Mouse (Mus musculus) kidney, postnatal 0 days (tissue): ENCODE results near the gene Ptprz1. TPM values are rescaled to one million over a fixed set of nuclear protein-coding genes. Genes with fewer than 3 reads are reported as not detected.

Source experiments
- ATAC-seq: fragments of 200-750 bp; cut with Nextera tagmentation; replicated peaks from 2 replicates; pipeline ENCODE4 v1.8.0; 2017; ENCODE audit warnings: low read depth, moderate number of reproducible peaks, moderate TSS enrichment, moderate library complexity; ENCODE audit not compliant: low FRiP score
- DNase-seq: peaks from one replicate; pipeline ENCODE4 v3.0.0-alpha.2; 2016; ENCODE audit warnings: low spot score
- H3K27ac ChIP-seq: fragments of 300-500 bp; sonication (generic); 2 replicates; pipeline ENCODE4 v1.5.1; 2014; ENCODE audit warnings: mild to moderate bottlenecking
- H3K27me3 ChIP-seq: fragments of 300-500 bp; sonication (generic); 2 replicates; pipeline ENCODE4 v1.6.1; 2014; ENCODE audit warnings: low read length, mixed read lengths; ENCODE audit not compliant: insufficient read depth
- H3K36me3 ChIP-seq: fragments of 300-500 bp; sonication (generic); 2 replicates; pipeline ENCODE4 v1.6.1; 2014; ENCODE audit warnings: low read length, mixed read lengths; ENCODE audit not compliant: insufficient read depth
- H3K4me1 ChIP-seq: fragments of 300-500 bp; sonication (generic); replicated peaks from 2 replicates; pipeline ENCODE4 v1.6.1; 2014; ENCODE audit warnings: antibody characterized with exemption, low read length, mixed read lengths; ENCODE audit not compliant: insufficient read depth
- H3K4me2 ChIP-seq: fragments of 300-500 bp; sonication (generic); 2 replicates; pipeline ENCODE4 v1.6.1; 2014; ENCODE audit warnings: mild to moderate bottlenecking, low read length, moderate library complexity, mixed read lengths
- H3K4me3 ChIP-seq: fragments of 300-500 bp; sonication (generic); replicated peaks from 2 replicates; pipeline ENCODE4 v1.5.1; 2014; ENCODE audit warnings: low read depth, low read length
- H3K9ac ChIP-seq: fragments of 300-500 bp; sonication (generic); 2 replicates; pipeline ENCODE4 v1.6.1; 2014; ENCODE audit warnings: low read depth, low read length
- H3K9me3 ChIP-seq: fragments of 300-500 bp; sonication (generic); replicated peaks from 2 replicates; pipeline ENCODE4 v1.6.1; 2016; ENCODE audit warnings: low read length, inconsistent platforms, mixed read lengths
- CTCF ChIP-seq: IDR thresholded peaks from 2 replicates; pipeline ENCODE4 v1.5.1; 2016; ENCODE audit warnings: antibody characterized with exemption, low read depth, mild to moderate bottlenecking, moderate library complexity
- WGBS: fragments of 180-500 bp; shearing (Covaris S2); extraction: QIAGEN DNeasy Blood & Tissue Kit; methylation state at CpG from one replicate; pipeline ENCODE4 v1.1.7; 2014; 5-methylcytosine and 5-hydroxymethylcytosine counted together
- polyA plus RNA-seq: library from polyadenylated mRNA; unstranded; fragments of >200 nt; fragmentation: Nextera tagmentation; extraction: Ambion mirVana; gene quantifications from 2 replicates; pipeline ENCODE4 v1.2.1, GENCODE M21; 2015

The Ptprz1 gene
- 0.67 and 0.73 TPM in 2 replicates for polyA plus RNA-seq

DNA sequence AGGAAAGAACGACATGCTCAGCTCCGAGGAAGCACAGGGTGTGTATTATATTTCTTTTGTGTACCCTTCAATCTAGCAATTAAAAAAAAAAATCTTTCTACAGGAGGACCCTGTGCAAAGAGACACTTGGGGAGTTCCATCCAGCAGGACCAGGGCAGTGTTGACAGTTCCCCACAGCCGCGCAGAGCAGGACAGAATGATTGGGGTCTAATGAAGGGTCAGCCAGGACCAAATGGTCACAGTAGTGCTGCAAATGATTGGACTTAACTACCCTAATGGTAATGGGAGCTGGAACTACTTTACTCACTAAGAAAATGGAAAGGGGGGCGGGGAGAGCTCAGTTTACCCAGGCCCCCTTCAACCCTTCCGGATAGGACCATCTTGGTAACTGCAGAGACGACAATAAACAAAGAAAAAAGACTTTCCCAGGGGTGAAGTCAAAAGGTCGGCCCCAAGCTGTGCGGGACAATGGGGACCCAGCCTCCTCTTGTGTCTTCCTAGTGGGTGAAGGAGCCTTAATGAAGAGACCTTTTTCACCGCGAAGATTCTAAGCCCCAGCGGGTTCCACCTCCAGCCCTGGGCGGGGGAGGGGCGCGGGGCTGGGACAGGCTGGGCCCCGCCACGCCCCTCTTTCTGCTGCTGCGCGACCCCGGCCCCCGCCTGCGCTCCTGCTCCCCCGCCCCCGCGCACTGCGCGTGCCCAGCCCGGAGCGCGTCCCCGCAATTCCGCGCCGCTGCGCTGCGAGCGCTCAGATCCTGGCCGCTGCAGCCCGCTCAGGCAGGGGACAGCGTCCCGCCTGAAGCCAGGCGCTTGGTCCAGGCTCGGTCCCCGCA, at the start of gene Ptprz1:
TSS of gene Ptprz1 (plus strand) at position 722 of the 833 bp plus-strand sequence.
- Histone ChIP-seq H3K4me1 (no peaks in the 10 kb centered on the region), H3K4me2 (peak within 1 kb of the TSS; percentile 98), H3K9me3 (no peaks in the 10 kb centered on the region), H3K36me3 (no peaks in the 10 kb centered on the region), H3K4me3 (peak within 1 kb of the TSS; percentile 58), H3K27me3 (peaks cover 10% of the 10 kb centered on the region), H3K27ac (no peak within 1 kb of the TSS), H3K9ac (peak within 1 kb of the TSS; percentile 31)
- WGBS: under 1% methylated on average over 30 of the region's 44 CpGs
- TF ChIP-seq CTCF: no peak
- DNase-seq: peak; percentile 65
- peak; percentile 90 for ATAC-seq

DNA sequence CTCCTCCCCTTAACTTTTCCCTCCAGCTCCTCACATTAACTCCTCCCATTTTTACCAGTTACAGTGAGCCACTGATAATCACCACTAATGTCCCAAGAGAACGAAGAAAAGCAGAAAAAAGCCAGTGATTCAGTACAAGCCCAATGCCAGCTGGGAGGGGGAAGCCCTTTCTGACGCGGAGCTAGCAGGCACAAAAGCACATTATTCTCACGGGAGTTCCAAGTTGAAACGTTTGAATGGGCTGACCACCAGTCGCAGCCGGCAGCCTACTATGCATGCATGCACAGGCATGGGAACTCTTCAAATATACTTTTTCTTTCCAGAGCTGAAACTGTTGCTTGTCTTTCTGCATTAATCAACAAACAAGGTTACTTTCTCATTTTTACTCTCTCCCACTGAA, 41.7 kb upstream of the Ptprz1 start:
- 53% methylated on average over 7 of the region's 7 CpGs for WGBS
- ATAC-seq: no peak
- DNase-seq: no peak
- Histone ChIP-seq H3K36me3 (no peaks in the 10 kb centered on the region), H3K4me3 (no peak overlapping the region), H3K27ac (no peak overlapping the region), H3K9ac (no peak overlapping the region), H3K4me1 (no peaks in the 10 kb centered on the region), H3K27me3 (no peaks in the 10 kb centered on the region), H3K9me3 (no peaks in the 10 kb centered on the region), H3K4me2 (no peak overlapping the region)
- TF ChIP-seq CTCF: no peak

DNA sequence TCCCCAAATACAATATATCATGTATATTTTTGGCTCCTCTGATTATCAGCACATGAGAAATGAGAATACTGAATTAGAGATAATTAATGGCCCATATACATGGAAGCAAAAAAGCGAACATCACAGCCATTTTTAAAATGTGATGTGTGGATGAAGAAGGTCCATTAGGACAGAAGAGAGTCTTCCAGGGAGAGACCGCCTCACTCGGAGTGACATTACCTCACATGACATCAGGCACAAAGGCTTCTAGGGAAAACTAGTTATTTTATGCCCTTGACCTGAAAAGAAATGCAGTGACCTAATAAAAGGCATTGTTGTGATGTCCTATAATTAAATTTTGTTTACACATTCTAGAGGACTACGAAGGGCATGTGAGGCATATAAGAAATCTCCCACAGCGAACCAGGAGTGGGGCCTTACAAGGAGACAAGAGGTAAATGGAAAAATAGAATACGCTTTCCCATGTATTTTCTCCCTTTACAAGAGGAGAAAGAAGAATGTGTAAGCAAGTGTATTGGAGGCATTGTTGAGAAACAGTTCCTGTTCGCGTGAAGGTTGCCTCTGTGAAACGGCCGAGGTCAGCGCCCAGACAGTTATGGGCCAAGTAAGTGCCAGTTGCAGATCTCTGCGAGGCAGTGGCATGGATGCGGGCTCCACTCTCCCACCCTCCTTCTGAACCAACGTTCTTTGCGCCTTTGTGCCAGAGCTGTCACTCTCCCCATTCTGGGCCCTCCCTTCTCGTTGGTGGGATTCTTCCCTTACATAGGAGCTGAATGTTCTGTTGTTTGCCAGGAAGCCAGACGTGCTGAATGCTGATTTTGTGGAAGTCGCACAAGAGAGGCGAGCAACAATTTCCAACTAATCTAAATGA, 41.0 kb upstream of the Ptprz1 start:
- no peak overlapping the region for H3K27ac ChIP-seq
- TF ChIP-seq CTCF: no peak
- no peak overlapping the region for H3K9ac ChIP-seq
- H3K4me1 ChIP-seq: no peaks in the 10 kb centered on the region
- WGBS: 79% methylated on average over 19 of the region's 19 CpGs
- H3K4me3 ChIP-seq: no peak overlapping the region
- DNase-seq: no peak
- no peaks in the 10 kb centered on the region for H3K27me3 ChIP-seq
- no peaks in the 10 kb centered on the region for H3K36me3 ChIP-seq
- no peak overlapping the region for H3K4me2 ChIP-seq
- no peaks in the 10 kb centered on the region for H3K9me3 ChIP-seq
- no peak for ATAC-seq

DNA sequence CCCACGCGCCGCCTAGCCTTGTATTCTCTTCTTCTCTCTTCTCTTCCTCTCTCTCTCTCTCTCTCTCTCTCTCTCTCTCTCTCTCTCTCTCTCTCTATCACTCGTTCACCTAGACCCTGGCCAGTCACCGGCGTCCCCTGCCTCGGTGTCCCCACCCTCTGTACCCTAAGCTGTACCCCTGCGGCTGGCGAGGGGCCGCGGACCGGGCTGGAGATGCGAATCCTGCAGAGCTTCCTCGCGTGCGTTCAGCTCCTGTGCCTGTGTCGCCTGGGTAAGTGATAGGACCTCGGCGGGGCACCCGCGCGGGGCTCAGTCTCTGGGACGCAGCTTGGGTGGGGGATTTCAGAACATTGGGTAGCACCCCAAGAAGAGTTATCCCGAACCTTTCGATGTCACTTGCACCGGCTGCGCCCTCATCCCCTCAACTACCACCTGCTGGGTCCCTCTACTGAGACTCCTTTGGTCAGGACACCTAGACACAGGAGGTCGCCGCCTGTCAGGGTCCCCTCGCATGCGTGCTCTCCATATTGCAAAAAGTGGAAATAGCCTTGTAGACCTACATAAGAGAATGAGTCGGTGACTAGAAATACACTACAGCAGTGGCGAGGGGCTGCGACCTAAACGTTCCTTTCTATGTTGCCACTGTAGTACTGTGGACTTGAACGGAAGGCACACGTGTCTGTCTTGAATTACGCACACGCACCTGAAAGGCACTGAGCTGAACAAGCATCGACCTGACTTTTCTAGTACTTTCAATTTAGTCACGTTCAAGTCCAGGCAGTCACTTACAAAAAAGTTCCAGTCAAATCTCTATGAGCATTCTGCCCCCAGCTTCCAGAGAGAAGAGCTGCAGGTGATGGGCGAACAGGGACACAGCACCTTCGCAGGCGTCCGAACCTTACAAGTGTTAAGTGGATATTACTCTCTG, 576 bp downstream of the Ptprz1 start:
- Histone ChIP-seq H3K9me3 (no peaks in the 10 kb centered on the region), H3K27me3 (peaks cover 10% of the 10 kb centered on the region), H3K27ac (no peak overlapping the region), H3K4me3 (peak overlapping the region; percentile 58), H3K9ac (peak overlapping the region; percentile 31; the same call in 1 of the 2 replicates), H3K36me3 (no peaks in the 10 kb centered on the region), H3K4me1 (no peaks in the 10 kb centered on the region), H3K4me2 (peak overlapping the region; percentile 98)
- WGBS: 1% methylated on average over 45 of the region's 45 CpGs
- peak; percentile 34; the same call in 1 of the 2 replicates for TF ChIP-seq CTCF
- ATAC-seq (peak; percentile 61; the same call in 1 of the 2 replicates), DNase-seq (peak; percentile 12)

DNA sequence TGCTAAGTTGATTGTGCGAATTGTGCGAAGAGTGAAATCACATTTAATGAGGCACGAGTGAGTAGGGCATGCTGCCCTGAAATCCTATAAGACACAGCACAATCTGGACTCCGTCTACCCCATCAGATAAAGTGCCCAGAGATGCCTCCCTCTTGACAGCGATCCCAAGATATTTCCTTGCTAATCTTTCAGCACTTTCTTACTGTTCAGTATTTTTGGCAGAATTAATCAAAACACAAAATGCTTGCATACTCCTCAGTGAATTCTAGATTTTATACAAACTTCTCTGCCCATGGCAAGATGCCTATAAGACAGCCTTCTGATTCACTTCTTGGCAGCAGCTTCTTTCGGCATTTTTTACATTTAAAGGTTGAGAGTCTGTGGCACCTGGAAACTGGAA, 12.7 kb downstream of the Ptprz1 start:
- H3K27me3 ChIP-seq: no peaks in the 10 kb centered on the region
- no peak overlapping the region for H3K9ac ChIP-seq
- no peaks in the 10 kb centered on the region for H3K36me3 ChIP-seq
- H3K9me3 ChIP-seq: no peaks in the 10 kb centered on the region
- no peak for ATAC-seq
- 81% methylated on average over 6 of the region's 6 CpGs for WGBS
- H3K27ac ChIP-seq: no peak overlapping the region
- no peak overlapping the region for H3K4me2 ChIP-seq
- TF ChIP-seq CTCF: no peak
- no peak overlapping the region for H3K4me3 ChIP-seq
- H3K4me1 ChIP-seq: no peaks in the 10 kb centered on the region
- DNase-seq: no peak
